Comparison of ENCODE assay signal across 8 mouse cellular contexts in the genomic region with DNA sequence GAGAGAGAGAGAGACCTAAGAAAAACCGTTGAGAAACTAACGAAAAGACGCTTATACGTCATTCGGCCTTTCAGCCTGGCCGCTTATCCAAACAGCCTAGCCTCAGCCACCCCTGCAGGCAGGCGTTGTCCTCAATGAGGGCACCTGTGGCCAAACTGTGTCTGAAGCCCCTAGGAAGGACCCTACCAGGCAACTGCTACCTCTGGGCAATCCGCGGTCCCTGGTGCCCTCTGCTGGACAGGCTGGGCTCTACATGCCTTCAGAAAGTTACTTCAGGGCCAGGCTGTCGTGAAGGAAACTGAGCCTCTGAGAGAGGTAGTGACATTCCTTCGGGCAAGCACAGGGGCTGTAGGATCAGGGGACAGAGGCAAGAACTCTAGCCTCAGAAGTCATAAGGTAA.
A peak's percentile ranks its signal among the peaks of the same experiment; 100 is the strongest.
DNase-seq lines count a peak whose midpoint lies in the region; ATAC-seq and TF ChIP-seq lines count a peak whose summit lies in the region.

No protein-coding gene starts in this region.

- DNase-seq in B cell, adult 2 months: peak; percentile 77 to 78
- DNase-seq in NIH3T3 (ENCODE audit: low read depth): peak; percentile 71
- peak; percentile 61 for DNase-seq in embryo, embryonic 11.5 days (ENCODE audit: low read depth, low spot score)
- peak; percentile 84 for DNase-seq in kidney, postnatal 0 days (ENCODE audit: low spot score)
- DNase-seq in thymus, postnatal 10 days (ENCODE audit: low spot score in 2 of 2): peak; percentile 44 to 73

- peaks cover 3% of the 10 kb centered on the region; the same call in 1 of the 2 replicates for H3K36me3 ChIP-seq in heart, embryonic 11.5 days (ENCODE audit: control insufficient read depth, insufficient read depth, low read length)
- 0 out of 2 replicates have a peak, but pooled peaks cover 4% of the 10 kb centered on the region for H3K36me3 ChIP-seq in kidney, postnatal 0 days (ENCODE audit: insufficient read depth, low read length)
- no peaks in the 10 kb centered on the region for H3K36me3 ChIP-seq in lung, embryonic 16.5 days (ENCODE audit: control insufficient read depth, insufficient read depth, low read length)

- no peak overlapping the region for H3K9ac ChIP-seq in heart, embryonic 11.5 days (ENCODE audit: low read depth, low read length)
- no peak overlapping the region for H3K9ac ChIP-seq in kidney, postnatal 0 days (ENCODE audit: low read depth, low read length)
- no peak overlapping the region for H3K9ac ChIP-seq in lung, embryonic 16.5 days (ENCODE audit: low read length)

- H3K27ac ChIP-seq in heart, embryonic 11.5 days (ENCODE audit: low read depth, low read length): no peak overlapping the region
- H3K27ac ChIP-seq in kidney, postnatal 0 days: no peak overlapping the region
- H3K27ac ChIP-seq in lung, embryonic 16.5 days (ENCODE audit: low read length): no peak overlapping the region

- 0 out of 2 replicates have a peak, but pooled peaks cover 2% of the 10 kb centered on the region for H3K27me3 ChIP-seq in heart, embryonic 11.5 days (ENCODE audit: control insufficient read depth, insufficient read depth, low read length)
- H3K27me3 ChIP-seq in kidney, postnatal 0 days (ENCODE audit: insufficient read depth, low read length): no peaks in the 10 kb centered on the region; the same call in 1 of the 2 replicates
- no peaks in the 10 kb centered on the region for H3K27me3 ChIP-seq in lung, embryonic 16.5 days (ENCODE audit: control insufficient read depth, insufficient read depth, low read depth, low read length)

- H3K4me2 ChIP-seq in heart, embryonic 11.5 days: peak overlapping the region; percentile 31
- peak overlapping the region; percentile 43 for H3K4me2 ChIP-seq in kidney, postnatal 0 days (ENCODE audit: low read length)
- peak overlapping the region; percentile 45 for H3K4me2 ChIP-seq in lung, embryonic 16.5 days (ENCODE audit: low read depth, low read length)

- 7% methylated on average over 11 of the region's 11 CpGs for WGBS in heart, embryonic 11.5 days (ENCODE audit: insufficient replicate concordance)
- 5% methylated on average over 11 of the region's 11 CpGs for WGBS in kidney, postnatal 0 days
- 4% methylated on average over 11 of the region's 11 CpGs for WGBS in lung, embryonic 16.5 days

- no peak for ATAC-seq in heart, embryonic 11.5 days (replicated peaks; ENCODE audit: insufficient number of reproducible peaks, low FRiP score, low TSS enrichment)
- peak; percentile 30; the same call in 1 of the 2 replicates for ATAC-seq in kidney, postnatal 0 days (replicated peaks; ENCODE audit: low FRiP score, low read depth)
- ATAC-seq in lung, embryonic 16.5 days (ENCODE audit: low read depth): peak; percentile 66; the same call in 1 of the 2 replicates
- peak; percentile 47; the same call in 1 of the 2 replicates for ATAC-seq in neutrophil, adult 5-6 weeks (ENCODE audit: extremely low read depth, insufficient number of reproducible peaks, low FRiP score, poor library complexity, severe bottlenecking)

- H3K9me3 ChIP-seq in heart, embryonic 11.5 days (replicated peaks; ENCODE audit: control insufficient read depth, low read length): no peaks in the 10 kb centered on the region
- no peaks in the 10 kb centered on the region for H3K9me3 ChIP-seq in kidney, postnatal 0 days (replicated peaks; ENCODE audit: low read length)
- no peaks in the 10 kb centered on the region for H3K9me3 ChIP-seq in lung, embryonic 16.5 days (ENCODE audit: control insufficient read depth, low read length)

- peaks cover 4% of the 10 kb centered on the region; the same call in 1 of the 2 replicates for H3K4me1 ChIP-seq in heart, embryonic 11.5 days (ENCODE audit: control insufficient read depth, insufficient read depth, low read length)
- H3K4me1 ChIP-seq in kidney, postnatal 0 days (replicated peaks; ENCODE audit: insufficient read depth, low read length): no peaks in the 10 kb centered on the region
- H3K4me1 ChIP-seq in lung, embryonic 16.5 days (replicated peaks; ENCODE audit: control insufficient read depth, insufficient read depth, low read length): no peaks in the 10 kb centered on the region

- TF ChIP-seq CTCF in kidney, postnatal 0 days (IDR thresholded peaks at IDR 0.05; ENCODE audit: low read depth): peak; percentile 98

- no peak overlapping the region for H3K4me3 ChIP-seq in heart, embryonic 11.5 days (ENCODE audit: low read depth, low read length)
- H3K4me3 ChIP-seq in kidney, postnatal 0 days (replicated peaks; ENCODE audit: low read depth, low read length): no peak overlapping the region
- no peak overlapping the region for H3K4me3 ChIP-seq in lung, embryonic 16.5 days (ENCODE audit: low read length)
